Mouse (Mus musculus) lung, embryonic 16.5 days (tissue): ENCODE data around the gene Smpd4. TPM values are rescaled to one million over a fixed set of nuclear protein-coding genes. Genes with fewer than 3 reads are reported as not detected.

ENCODE experiments used
- ATAC-seq: fragments of 200-750 bp; cut with Nextera tagmentation; 2 replicates; pipeline ENCODE4 v1.8.0; 2017; ENCODE audit warnings: low read depth, mild to moderate bottlenecking, moderate library complexity
- H3K27ac ChIP-seq: fragments of 300-500 bp; sonication (generic); 2 replicates; pipeline ENCODE4 v1.5.1; 2014; ENCODE audit warnings: mild to moderate bottlenecking, control low read depth, low read length
- H3K27me3 ChIP-seq: fragments of 300-500 bp; sonication (generic); 2 replicates; pipeline ENCODE4 v1.6.1; 2014; ENCODE audit warnings: low read depth, low read length, mixed read lengths; ENCODE audit not compliant: control insufficient read depth, insufficient read depth
- H3K36me3 ChIP-seq: fragments of 300-500 bp; sonication (generic); 2 replicates; pipeline ENCODE4 v1.6.1; 2014; ENCODE audit warnings: low read length; ENCODE audit not compliant: control insufficient read depth, insufficient read depth
- H3K4me1 ChIP-seq: fragments of 300-500 bp; sonication (generic); replicated peaks from 2 replicates; pipeline ENCODE4 v1.6.1; 2014; ENCODE audit warnings: low read length, mixed read lengths; ENCODE audit not compliant: control insufficient read depth, insufficient read depth
- H3K4me2 ChIP-seq: fragments of 300-500 bp; sonication (generic); 2 replicates; pipeline ENCODE4 v1.6.1; 2014; ENCODE audit warnings: low read depth, low read length, control low read depth
- H3K4me3 ChIP-seq: fragments of 300-500 bp; sonication (generic); 2 replicates; pipeline ENCODE4 v1.5.1; 2014; ENCODE audit warnings: mild to moderate bottlenecking, low read length, control low read depth
- H3K9ac ChIP-seq: fragments of 300-500 bp; sonication (generic); 2 replicates; pipeline ENCODE4 v1.6.1; 2014; ENCODE audit warnings: low read length, control low read depth
- H3K9me3 ChIP-seq: fragments of 300-500 bp; sonication (generic); 2 replicates; pipeline ENCODE4 v1.6.1; 2016; ENCODE audit warnings: low read length; ENCODE audit not compliant: control insufficient read depth
- WGBS: fragments of 180-500 bp; shearing (Covaris S2); extraction: QIAGEN DNeasy Blood & Tissue Kit; methylation state at CpG from one replicate; pipeline ENCODE4 v1.1.7; 2014; 5-methylcytosine and 5-hydroxymethylcytosine counted together
- polyA plus RNA-seq: library from polyadenylated mRNA; unstranded; fragments of >200 nt; fragmentation: Nextera tagmentation; extraction: Ambion mirVana; gene quantifications from 2 replicates; pipeline ENCODE4 v1.2.1, GENCODE M21; 2015

Gene Smpd4
- polyA plus RNA-seq, 1 experiment from 2014 or later = 34.3 TPM

- Histone ChIP-seq H3K27me3 (no peaks in the 10 kb centered on the region), H3K4me2 (no peak overlapping the region), H3K4me1 (no peaks in the 10 kb centered on the region), H3K27ac (no peak overlapping the region), H3K4me3 (no peak overlapping the region), H3K9me3 (no peaks in the 10 kb centered on the region), H3K9ac (no peak overlapping the region), H3K36me3 (peaks cover 28% of the 10 kb centered on the region)
- WGBS = 89% methylated on average over 4 of the region's 4 CpGs
- ATAC-seq = no peak
Measured at GRCm38 (mm10) chr16:17654188-17654795, 35.1 kb downstream of the Smpd4 start.

- no peak for ATAC-seq
- H3K27me3 ChIP-seq = no peaks in the 10 kb centered on the region
- H3K27ac ChIP-seq = no peak overlapping the region
- H3K36me3 ChIP-seq = peaks cover 38% of the 10 kb centered on the region
- H3K4me1 ChIP-seq = no peaks in the 10 kb centered on the region
- H3K4me3 ChIP-seq = no peak overlapping the region
- H3K9me3 ChIP-seq = no peaks in the 10 kb centered on the region
- 62% methylated on average over 5 of the region's 5 CpGs for WGBS
- no peak overlapping the region for H3K4me2 ChIP-seq
- H3K9ac ChIP-seq = no peak overlapping the region
Measured at GRCm38 (mm10) chr16:17656212-17656871, 37.2 kb downstream of the Smpd4 start.

GRCm38 (mm10) chr16:17665568-17665967 is 46.4 kb downstream of the Smpd4 start:
- no peak overlapping the region for H3K9ac ChIP-seq
- H3K36me3 ChIP-seq = peaks cover 24% of the 10 kb centered on the region
- no peak overlapping the region for H3K4me3 ChIP-seq
- no peaks in the 10 kb centered on the region for H3K9me3 ChIP-seq
- no peaks in the 10 kb centered on the region for H3K27me3 ChIP-seq
- no peaks in the 10 kb centered on the region for H3K4me1 ChIP-seq
- ATAC-seq = no peak
- H3K4me2 ChIP-seq = no peak overlapping the region
- no peak overlapping the region for H3K27ac ChIP-seq

- H3K4me3 ChIP-seq = no peak overlapping the region
- no peaks in the 10 kb centered on the region for H3K4me1 ChIP-seq
- no peaks in the 10 kb centered on the region for H3K9me3 ChIP-seq
- no peak overlapping the region for H3K4me2 ChIP-seq
- H3K27me3 ChIP-seq = no peaks in the 10 kb centered on the region
- H3K36me3 ChIP-seq = peaks cover 38% of the 10 kb centered on the region
- H3K9ac ChIP-seq = no peak overlapping the region
- no peak overlapping the region for H3K27ac ChIP-seq
- no peak for ATAC-seq
Measured at GRCm38 (mm10) chr16:17669886-17670285, 50.7 kb downstream of the Smpd4 start.

Other genes with a start within 250 kb of the Smpd4 start
- 15.1 and 15.3 TPM in 2 replicates for gene Snap29, start 213.4 kb upstream of the Smpd4 start, polyA plus RNA-seq
- gene Pi4ka, start 213.0 kb upstream of the Smpd4 start, polyA plus RNA-seq = 26.6 and 28.0 TPM in 2 replicates
- gene Crkl, start 167.4 kb upstream of the Smpd4 start, polyA plus RNA-seq = 56.7 and 60.4 TPM in 2 replicates
- 4.1 and 6.5 TPM in 2 replicates for gene Aifm3, start 129.7 kb upstream of the Smpd4 start, polyA plus RNA-seq
- 75.6 and 85.6 TPM in 2 replicates for gene Lztr1, start 110.7 kb upstream of the Smpd4 start, polyA plus RNA-seq
- 53.0 and 59.5 TPM in 2 replicates for gene Thap7, start 88.2 kb upstream of the Smpd4 start, polyA plus RNA-seq
- 3.0 and 4.8 TPM in 2 replicates for gene Lrrc74b, start 58.1 kb upstream of the Smpd4 start, polyA plus RNA-seq
- 1.3 and 1.5 TPM in 2 replicates for gene P2rx6, start 57.5 kb upstream of the Smpd4 start, polyA plus RNA-seq
- gene Slc7a4, start 36.1 kb upstream of the Smpd4 start, polyA plus RNA-seq = 10.8 and 13.2 TPM in 2 replicates
- 8.8 and 9.1 TPM in 2 replicates for gene Ccdc74a, start 27.1 kb downstream of the Smpd4 start, polyA plus RNA-seq
- 46.0 and 47.1 TPM in 2 replicates for gene Med15, start 113.5 kb downstream of the Smpd4 start, polyA plus RNA-seq
- gene Klhl22, start 140.3 kb downstream of the Smpd4 start, polyA plus RNA-seq = 59.0 and 62.8 TPM in 2 replicates
- 12.4 and 13.9 TPM in 2 replicates for gene Scarf2, start 177.9 kb downstream of the Smpd4 start, polyA plus RNA-seq
- gene B830017H08Rik, start 213.8 kb downstream of the Smpd4 start, polyA plus RNA-seq = not detected in 2 replicates
- 4.1 and 4.5 TPM in 2 replicates for gene Car15, start 219.0 kb downstream of the Smpd4 start, polyA plus RNA-seq